13 mouse cellular contexts compared by ENCODE assay signal in the genomic region with DNA sequence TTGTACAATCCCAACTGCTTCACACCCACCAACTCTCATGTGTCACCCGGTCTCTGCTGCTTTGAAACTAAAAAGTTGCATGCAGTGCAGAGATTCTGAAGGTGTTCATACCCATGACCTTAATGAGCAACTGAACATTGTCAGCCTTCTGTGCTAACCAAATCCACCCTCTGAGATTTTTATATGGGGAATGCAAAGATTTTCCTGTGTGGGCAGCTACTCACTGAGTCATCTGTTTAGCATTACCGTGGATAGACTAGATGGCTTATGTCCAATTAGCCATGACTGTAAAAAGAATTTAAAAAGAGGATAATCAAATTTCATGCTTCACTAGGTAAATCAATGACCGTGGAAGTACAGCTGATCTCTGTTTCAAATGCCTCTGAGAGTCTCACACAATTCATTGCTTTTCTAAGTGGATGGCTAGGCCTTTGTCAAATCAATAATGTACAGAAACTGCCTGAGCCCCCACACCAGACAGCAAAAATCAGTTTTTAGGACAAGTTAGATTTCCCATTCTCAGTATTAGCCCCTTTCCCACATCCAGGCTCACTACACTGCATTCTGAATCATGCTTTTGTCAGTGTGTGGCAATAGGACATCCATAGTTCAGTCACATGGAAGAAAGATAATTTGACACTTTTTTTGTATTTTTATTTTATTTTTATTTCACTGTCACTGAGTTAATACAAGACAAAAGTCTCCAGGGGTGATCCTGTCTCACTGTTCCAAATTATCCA.
DNase-seq lines count a peak whose midpoint lies in the region.
"Had no signal": no experiment of that assay in that cellular context is flagged by ENCODE, and none has a peak within 500 bp of the region (broad histone marks: within the 10 kb centered on the region; RNA-seq: fewer than 3 reads in every experiment).

No protein-coding gene starts in this region.

- peak; percentile 52 for DNase-seq in right cerebral cortex, adult 18-20 months
- DNase-seq in right cerebral cortex, postnatal 14 days: no peak
- peak; percentile 66 for DNase-seq in frontal cortex, adult 2 months (ENCODE audit: extremely low spot score in 1 of 2, low spot score in 1 of 2)
- peak; percentile 29 to 81 for DNase-seq in left cerebral cortex, postnatal 25 days (ENCODE audit: low spot score in 2 of 2)
- DNase-seq in right cerebral cortex, postnatal 36 days (ENCODE audit: low spot score in 2 of 2): peak; percentile 11 to 38
- DNase-seq in spleen, adult 12 weeks (ENCODE audit: low spot score): no peak
- no peak for DNase-seq in urinary bladder, postnatal 14 days (ENCODE audit: low spot score)
- no peak for DNase-seq in thymus, adult 18-20 months
- DNase-seq: adrenal gland, postnatal 14 days; cerebellum, postnatal 14 days; gastrocnemius, adult 2 months; kidney, postnatal 4 days; lung, adult 18-20 months had no signal

- intact Hi-C loops in left cerebral cortex, postnatal 25 days (cut with DNase I): loop anchor here (10.0 kb wide), 1 partner anchor 538 kb away; no protein-coding TSS in a partner anchor

Comparison
In these comparisons a context has a peak if more than half of its experiments do, and no peak if none do; other contexts are left out.
1. DNase-seq: peak in right cerebral cortex, adult 18-20 months (single experiment), frontal cortex, adult 2 months (2 of 2), left cerebral cortex, postnatal 25 days (2 of 2) and right cerebral cortex, postnatal 36 days (2 of 2); none in right cerebral cortex, postnatal 14 days (single experiment), spleen, adult 12 weeks (single experiment), urinary bladder, postnatal 14 days (single experiment) and thymus, adult 18-20 months (0 of 2).